ENCODE assay signal across 8 mouse cellular contexts in the genomic region with DNA sequence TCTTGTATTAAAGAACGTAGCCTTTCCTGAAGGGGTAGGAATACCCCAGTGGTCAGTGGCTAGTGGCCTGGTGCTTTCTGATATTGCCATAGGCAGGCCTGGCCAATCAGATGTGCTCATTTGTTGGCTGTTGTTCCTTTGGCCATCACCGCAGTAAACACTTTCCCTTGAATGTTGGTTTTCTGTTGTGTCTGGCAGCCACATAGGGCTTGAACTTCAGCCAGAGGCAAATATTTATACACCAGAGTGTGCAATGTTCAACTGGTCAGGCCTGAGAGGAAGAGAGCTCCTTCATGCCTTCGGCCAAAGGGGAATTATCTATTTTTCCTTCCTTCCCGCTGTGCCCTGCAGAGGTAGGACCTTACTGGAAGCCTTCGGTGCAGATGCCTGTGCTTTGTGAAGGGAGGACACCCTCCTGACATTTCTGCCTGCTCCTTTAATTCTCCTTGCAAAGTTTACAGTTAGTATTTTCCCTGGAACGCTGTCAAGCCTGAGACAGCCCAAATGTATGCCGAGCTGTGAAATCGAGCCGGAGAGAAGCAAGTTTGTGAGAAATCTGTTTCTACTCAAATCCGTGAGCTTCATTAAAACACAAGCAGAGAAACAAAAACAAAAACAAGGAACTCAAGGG.
DNase-seq lines count a peak whose midpoint lies in the region; ATAC-seq lines count a peak whose summit lies in the region.

No protein-coding gene starts in this region.

- 82% methylated on average over 10 of the region's 10 CpGs for WGBS in midbrain, embryonic 12.5 days
- WGBS in midbrain, embryonic 10.5 days: 83% methylated on average over 10 of the region's 10 CpGs
- WGBS in embryonic facial prominence, embryonic 13.5 days: 43% methylated on average over 10 of the region's 10 CpGs
- 42% methylated on average over 10 of the region's 10 CpGs for WGBS in heart, embryonic 16.5 days

- ATAC-seq in midbrain, embryonic 12.5 days (ENCODE audit: low FRiP score, low read depth): no peak
- 0 out of 2 replicates have a peak, but pooled peaks have one; percentile 18 for ATAC-seq in embryonic facial prominence, embryonic 13.5 days (ENCODE audit: insufficient number of reproducible peaks, insufficient read depth, low FRiP score, low TSS enrichment, low read depth)
- ATAC-seq in heart, embryonic 16.5 days (replicated peaks; ENCODE audit: extremely low read depth, insufficient read depth, low FRiP score): peak; percentile 43; the same call in 1 of the 2 replicates
- no peak for ATAC-seq in activated CD4-positive, CD25-positive, alpha-beta regulatory T cell, adult 4 months
- no peak for ATAC-seq in granulocyte monocyte progenitor cell, adult 5-6 weeks (replicated peaks; ENCODE audit: poor library complexity, severe bottlenecking)

- H3K9me3 ChIP-seq in midbrain, embryonic 12.5 days: no peaks in the 10 kb centered on the region
- no peaks in the 10 kb centered on the region for H3K9me3 ChIP-seq in midbrain, embryonic 10.5 days (replicated peaks)
- H3K9me3 ChIP-seq in embryonic facial prominence, embryonic 13.5 days: no peaks in the 10 kb centered on the region
- no peaks in the 10 kb centered on the region for H3K9me3 ChIP-seq in heart, embryonic 16.5 days (replicated peaks; ENCODE audit: control insufficient read depth, low read length)

- no peak for DNase-seq in midbrain, embryonic 10.5 days (ENCODE audit: low spot score)
- DNase-seq in kidney, postnatal 14 days: peak; percentile 75
- DNase-seq in lung, postnatal 10 days: peak; percentile 83

- no peak overlapping the region for H3K9ac ChIP-seq in midbrain, embryonic 12.5 days (replicated peaks)
- peak overlapping the region; percentile 41 for H3K9ac ChIP-seq in embryonic facial prominence, embryonic 13.5 days
- peak overlapping the region; percentile 58 for H3K9ac ChIP-seq in heart, embryonic 16.5 days (ENCODE audit: low read length)

- no peaks in the 10 kb centered on the region for H3K36me3 ChIP-seq in midbrain, embryonic 12.5 days
- H3K36me3 ChIP-seq in midbrain, embryonic 10.5 days: no peaks in the 10 kb centered on the region
- H3K36me3 ChIP-seq in embryonic facial prominence, embryonic 13.5 days: no peaks in the 10 kb centered on the region
- no peaks in the 10 kb centered on the region for H3K36me3 ChIP-seq in heart, embryonic 16.5 days (ENCODE audit: control insufficient read depth, insufficient read depth)

- no peak overlapping the region for H3K4me2 ChIP-seq in midbrain, embryonic 12.5 days (replicated peaks)
- H3K4me2 ChIP-seq in embryonic facial prominence, embryonic 13.5 days: peak overlapping the region; percentile 57
- H3K4me2 ChIP-seq in heart, embryonic 16.5 days (ENCODE audit: low read depth, low read length): peak overlapping the region; percentile 62

- no peak overlapping the region for H3K4me3 ChIP-seq in midbrain, embryonic 12.5 days
- no peak overlapping the region for H3K4me3 ChIP-seq in midbrain, embryonic 10.5 days
- peak overlapping the region; percentile 29 for H3K4me3 ChIP-seq in embryonic facial prominence, embryonic 13.5 days
- peak overlapping the region; percentile 43 for H3K4me3 ChIP-seq in heart, embryonic 16.5 days (ENCODE audit: low read length)

- no peaks in the 10 kb centered on the region for H3K27me3 ChIP-seq in midbrain, embryonic 12.5 days
- no peaks in the 10 kb centered on the region; the same call in 1 of the 2 replicates for H3K27me3 ChIP-seq in midbrain, embryonic 10.5 days (ENCODE audit: low read depth, poor library complexity, severe bottlenecking)
- no peaks in the 10 kb centered on the region for H3K27me3 ChIP-seq in embryonic facial prominence, embryonic 13.5 days
- H3K27me3 ChIP-seq in heart, embryonic 16.5 days (ENCODE audit: control insufficient read depth, insufficient read depth, low read length): no peaks in the 10 kb centered on the region

- peaks cover 40% of the 10 kb centered on the region for H3K4me1 ChIP-seq in midbrain, embryonic 12.5 days
- peaks cover 10% of the 10 kb centered on the region for H3K4me1 ChIP-seq in midbrain, embryonic 10.5 days
- H3K4me1 ChIP-seq in embryonic facial prominence, embryonic 13.5 days: peaks cover 42% of the 10 kb centered on the region
- H3K4me1 ChIP-seq in heart, embryonic 16.5 days (ENCODE audit: control insufficient read depth, insufficient read depth, low read length): peaks cover 45% of the 10 kb centered on the region

- H3K27ac ChIP-seq in midbrain, embryonic 12.5 days (replicated peaks): peak overlapping the region; percentile 56
- H3K27ac ChIP-seq in midbrain, embryonic 10.5 days (replicated peaks): no peak overlapping the region
- peak overlapping the region; percentile 94 for H3K27ac ChIP-seq in embryonic facial prominence, embryonic 13.5 days
- peak overlapping the region; percentile 97 for H3K27ac ChIP-seq in heart, embryonic 16.5 days (ENCODE audit: low read length)

Comparison
In these comparisons a context has a peak if more than half of its experiments do, and no peak if none do; other contexts are left out.
1. ATAC-seq: peak in embryonic facial prominence, embryonic 13.5 days (single experiment) and heart, embryonic 16.5 days (single experiment); none in midbrain, embryonic 12.5 days (single experiment), activated CD4-positive, CD25-positive, alpha-beta regulatory T cell, adult 4 months (single experiment) and granulocyte monocyte progenitor cell, adult 5-6 weeks (single experiment).
2. H3K4me3 ChIP-seq: peak in embryonic facial prominence, embryonic 13.5 days (single experiment) and heart, embryonic 16.5 days (single experiment); none in midbrain, embryonic 12.5 days (single experiment) and midbrain, embryonic 10.5 days (single experiment).